Mouse (Mus musculus) left cerebral cortex, adult 2 months (tissue): ENCODE measurements around the gene Cnnm3. TPM values are rescaled to one million over a fixed set of nuclear protein-coding genes. Genes with fewer than 3 reads are reported as not detected.

Experiments used
- DNase-seq, 2 experiments: peaks; one replicate each; pipeline ENCODE4 v3.0.0; 2021 to 2022; ENCODE audit warnings: low spot score in 2 of 2, mixed read lengths in 1 of 2; ENCODE audit errors: extremely low spot score in 1 of 2
- H3K27ac ChIP-seq: fragments of 200-600 bp; 2 replicates; pipeline ENCODE4 v1.8.1; 2022
- H3K4me3 ChIP-seq: fragments of 200-600 bp; 2 replicates; pipeline ENCODE4 v1.8.1; 2022
- CTCF ChIP-seq: fragments of 200-600 bp; IDR thresholded peaks from 2 replicates; pipeline ENCODE4 v1.8.1; 2022; ENCODE audit warnings: antibody characterized with exemption, mild to moderate bottlenecking, moderate library complexity
- intact Hi-C: fragments of 180-260 bp; cut with DNase I; formaldehyde crosslinking; loops from one replicate; pipeline ENCODE4 v1.15.1; 2025
- total RNA-seq, 2 experiments: library from RNA; stranded (reverse); gene quantifications; 2 replicates each; pipeline ENCODE4 v1.2.3; 2021

The Cnnm3 gene
- total RNA-seq, 2 experiments from 2014 or later = 29.8 to 34.9 TPM

DNA sequence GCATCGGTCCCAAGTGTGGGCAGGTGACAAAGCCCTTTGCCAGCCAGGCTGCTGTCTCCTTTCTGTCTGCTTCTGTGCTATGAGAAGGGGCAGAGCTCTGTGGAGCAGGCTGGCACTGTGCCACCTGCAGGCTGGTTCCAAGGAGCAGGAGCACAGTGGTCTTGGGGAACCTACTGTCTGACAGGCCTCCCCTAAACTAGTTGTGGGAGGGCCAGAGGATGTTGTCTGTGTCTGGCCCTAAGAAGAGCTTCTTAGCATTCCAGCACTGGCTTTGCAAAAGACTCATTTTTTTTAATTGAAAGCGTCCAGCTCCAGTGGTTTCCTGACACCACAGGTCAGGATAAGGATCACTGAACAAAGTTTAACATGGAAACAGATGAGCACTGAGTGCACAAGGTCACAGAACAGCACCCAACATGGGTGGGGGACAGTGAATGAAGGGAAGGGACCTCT lies 33.3 kb upstream of the Cnnm3 start:
- intact Hi-C loops = no loop called here
- H3K27ac ChIP-seq = no peak overlapping the region
- DNase-seq = no peak
- no peak overlapping the region for H3K4me3 ChIP-seq
- TF ChIP-seq CTCF = no peak

DNA sequence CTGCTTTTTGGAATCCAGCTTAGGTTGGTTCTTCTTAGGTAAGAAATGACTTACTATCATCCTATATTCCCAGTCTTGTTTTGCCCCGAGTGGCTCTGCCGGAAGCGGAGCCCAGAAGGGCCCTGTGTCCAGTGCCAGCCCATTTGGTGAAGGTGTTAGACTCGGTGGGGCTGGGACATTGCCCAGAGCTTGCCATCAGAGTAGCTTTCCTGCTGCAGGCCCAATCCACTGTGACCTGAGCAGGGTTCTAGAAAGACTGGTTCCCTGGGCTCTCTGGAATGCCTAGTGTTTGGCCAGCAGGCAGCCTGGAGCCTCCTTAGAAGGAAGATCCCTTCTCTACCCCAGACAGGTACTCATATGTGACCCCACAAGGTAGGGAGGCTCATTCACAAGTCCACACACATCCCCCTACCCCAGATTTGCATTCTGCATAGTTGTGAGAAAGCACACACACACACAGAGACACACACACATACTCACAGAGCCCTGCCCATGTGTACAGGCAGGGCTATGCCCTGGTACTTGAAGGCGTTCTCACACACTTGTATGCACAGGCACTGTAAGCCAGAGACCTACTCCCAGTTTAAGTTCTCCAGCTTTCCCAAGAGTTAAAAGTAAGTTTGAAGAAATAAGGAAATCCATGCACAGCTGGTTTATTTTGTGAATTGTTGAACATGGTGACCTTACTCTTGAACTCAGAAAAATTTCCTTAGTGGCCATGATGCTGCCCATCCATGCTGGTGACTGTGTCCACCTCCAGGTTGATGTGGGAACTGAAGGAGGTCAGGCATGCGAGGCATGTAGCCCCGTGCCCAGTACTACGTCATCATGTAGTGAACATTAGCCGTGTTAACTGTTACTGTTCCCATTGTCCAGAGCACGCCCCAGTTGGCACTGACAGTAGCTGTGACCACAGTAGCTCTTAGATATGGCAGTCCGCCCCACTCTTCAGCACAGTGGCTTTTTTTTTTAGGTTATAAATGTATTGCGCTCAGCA lies 31.5 kb upstream of the Cnnm3 start:
- no peak for DNase-seq
- TF ChIP-seq CTCF = no peak
- Histone ChIP-seq H3K27ac (no peak overlapping the region), H3K4me3 (no peak overlapping the region)
- intact Hi-C loops = no loop called here

GRCm38 (mm10) chr1:36483825-36484224 lies 27.8 kb upstream of the Cnnm3 start:
- intact Hi-C loops = no loop called here
- no peak overlapping the region for H3K27ac ChIP-seq
- TF ChIP-seq CTCF = no peak

GRCm38 (mm10) chr1:36485080-36485479 lies 26.6 kb upstream of the Cnnm3 start:
- H3K4me3 ChIP-seq = no peak overlapping the region
- H3K27ac ChIP-seq = no peak overlapping the region
- no peak for DNase-seq
- intact Hi-C loops = no loop called here
- no peak for TF ChIP-seq CTCF

More at GRCm38 (mm10) chr1:36483825-36484224, 27.8 kb upstream of the Cnnm3 start:
- DNase-seq = no peak
- H3K4me3 ChIP-seq = no peak overlapping the region

DNA sequence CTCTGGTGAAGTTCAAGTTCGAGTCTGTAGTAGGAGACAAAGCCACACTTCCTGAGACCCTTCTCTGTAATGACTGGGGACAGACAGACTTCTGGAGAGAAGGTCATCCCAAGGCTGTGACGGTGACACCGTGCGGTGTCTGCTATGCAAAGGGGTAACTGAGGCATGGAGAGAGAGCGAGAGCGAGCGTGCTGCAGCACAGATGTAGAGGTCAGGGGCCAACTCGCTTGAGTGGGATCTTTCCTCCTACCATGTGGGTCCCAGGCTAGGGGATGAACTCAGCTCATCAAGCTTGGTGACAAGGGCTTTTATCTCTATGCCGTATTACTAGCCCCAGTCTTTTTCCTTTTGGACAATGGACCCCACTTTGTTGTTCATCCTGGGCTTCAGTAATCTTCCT lies 24.6 kb upstream of the Cnnm3 start:
- no peak for DNase-seq
- Histone ChIP-seq H3K4me3 (no peak overlapping the region), H3K27ac (no peak overlapping the region)
- intact Hi-C loops = no loop called here
- TF ChIP-seq CTCF = no peak

GRCm38 (mm10) chr1:36489661-36490060 lies 22.0 kb upstream of the Cnnm3 start:
- DNase-seq = no peak
- Histone ChIP-seq H3K4me3 (no peak overlapping the region), H3K27ac (no peak overlapping the region)
- no peak for TF ChIP-seq CTCF
- intact Hi-C loops = no loop called here

GRCm38 (mm10) chr1:36492416-36493139 lies 19.1 kb upstream of the Cnnm3 start:
- intact Hi-C loops = no loop called here
- no peak for DNase-seq
- peak; percentile 42 for TF ChIP-seq CTCF
- H3K4me3 ChIP-seq = no peak overlapping the region
- H3K27ac ChIP-seq = no peak overlapping the region

DNA sequence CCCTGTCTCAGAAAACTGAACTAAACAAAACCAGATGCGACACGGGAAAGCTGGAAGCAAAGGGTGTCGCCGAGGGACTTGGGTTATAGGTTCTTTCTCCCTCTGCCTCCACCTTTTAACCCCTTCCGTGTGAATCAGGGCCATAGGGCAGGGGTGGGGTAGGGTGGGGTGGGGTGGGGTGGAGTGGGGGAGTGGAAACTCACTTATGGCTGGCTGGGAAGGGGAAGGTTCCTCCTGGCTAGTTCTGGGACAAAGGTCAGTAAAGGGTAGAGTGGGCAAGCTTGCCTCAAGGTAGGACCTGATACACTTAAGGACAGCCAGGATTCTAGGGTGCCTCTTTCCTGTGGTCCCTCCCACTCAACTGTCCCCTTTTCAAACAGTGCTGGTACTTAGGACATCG lies 18.4 kb upstream of the Cnnm3 start:
- H3K27ac ChIP-seq = no peak overlapping the region
- H3K4me3 ChIP-seq = no peak overlapping the region
- intact Hi-C loops = no loop called here
- no peak for DNase-seq
- TF ChIP-seq CTCF = no peak

DNA sequence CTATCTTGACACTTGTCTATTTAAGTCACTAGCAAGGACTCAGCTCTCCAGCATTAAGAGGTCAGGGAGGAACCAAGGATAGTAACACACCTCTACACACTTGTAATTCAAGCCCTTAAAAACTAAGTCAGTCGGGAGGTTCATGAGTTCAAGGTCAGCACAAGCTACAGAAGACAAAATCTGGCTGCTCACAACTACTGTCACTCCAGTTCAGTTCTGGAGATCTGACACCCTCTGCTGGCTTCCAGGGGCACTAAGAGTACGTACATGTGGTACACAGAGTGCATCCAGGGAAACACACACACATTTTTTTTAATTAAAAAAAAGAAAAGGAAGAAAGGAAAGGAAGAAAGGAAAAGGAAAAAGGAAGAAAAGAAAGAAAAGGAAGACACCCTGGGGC lies 14.9 kb upstream of the Cnnm3 start:
- intact Hi-C loops = no loop called here

GRCm38 (mm10) chr1:36497312-36497711 lies 14.4 kb upstream of the Cnnm3 start:
- Histone ChIP-seq H3K4me3 (no peak overlapping the region), H3K27ac (no peak overlapping the region)
- no peak for DNase-seq
- no peak for TF ChIP-seq CTCF
- intact Hi-C loops = no loop called here

More for the DNA sequence above, 14.9 kb upstream of the Cnnm3 start:
- DNase-seq = no peak
- Histone ChIP-seq H3K27ac (no peak overlapping the region), H3K4me3 (no peak overlapping the region)
- peak; percentile 48 for TF ChIP-seq CTCF

DNA sequence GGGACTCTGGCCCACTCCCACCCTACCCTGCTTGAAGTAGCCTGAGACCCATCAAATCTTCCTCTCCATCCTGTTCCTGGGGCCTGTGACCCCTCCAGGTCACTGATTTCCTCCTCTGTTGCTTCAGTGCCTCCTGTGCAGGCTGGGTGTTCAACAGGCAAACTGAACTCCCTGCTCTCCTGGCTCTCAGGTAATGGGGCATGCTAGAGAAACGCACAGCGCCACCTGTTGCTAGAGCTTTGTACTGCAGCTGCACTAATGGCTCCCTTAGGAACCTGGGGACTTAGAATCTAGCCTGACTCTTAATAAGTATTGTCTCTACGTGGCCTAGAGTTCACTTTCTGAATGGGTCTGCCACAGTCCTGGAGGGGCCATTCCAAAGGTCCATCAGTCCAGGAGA lies 10.4 kb upstream of the Cnnm3 start:
- H3K4me3 ChIP-seq = no peak overlapping the region
- peak; percentile 96 for TF ChIP-seq CTCF
- H3K27ac ChIP-seq = no peak overlapping the region
- intact Hi-C loops = loop anchor here (2.0 kb wide), 1 partner anchor 176 kb away; no protein-coding TSS in a partner anchor
- DNase-seq = peak; percentile 64 to 79

DNA sequence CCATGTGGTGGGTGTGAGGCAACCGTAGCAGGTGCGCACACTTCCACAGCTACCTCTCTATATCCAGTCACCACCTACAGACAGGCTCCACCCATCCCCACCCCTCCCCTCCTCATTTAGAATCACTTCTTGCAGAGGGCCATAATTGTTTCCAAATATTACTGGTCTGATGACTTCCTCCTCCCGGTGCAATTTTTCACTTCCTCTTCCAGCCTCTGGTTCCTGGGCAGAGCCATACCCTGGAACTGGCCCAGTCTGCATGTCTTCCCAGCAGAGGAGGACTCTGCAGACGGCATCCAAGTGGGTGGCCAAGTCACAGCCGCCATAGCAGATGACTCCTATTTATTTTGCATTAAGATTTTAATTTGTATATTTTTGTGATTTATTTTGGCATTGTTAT lies 3.4 kb upstream of the Cnnm3 start:
- no peak overlapping the region for H3K27ac ChIP-seq
- no peak for TF ChIP-seq CTCF
- intact Hi-C loops = no loop called here
- no peak overlapping the region for H3K4me3 ChIP-seq
- DNase-seq = no peak
